Mouse (Mus musculus): Measurements from ENCODE around the gene Nudt3.

The Nudt3 gene

DNA sequence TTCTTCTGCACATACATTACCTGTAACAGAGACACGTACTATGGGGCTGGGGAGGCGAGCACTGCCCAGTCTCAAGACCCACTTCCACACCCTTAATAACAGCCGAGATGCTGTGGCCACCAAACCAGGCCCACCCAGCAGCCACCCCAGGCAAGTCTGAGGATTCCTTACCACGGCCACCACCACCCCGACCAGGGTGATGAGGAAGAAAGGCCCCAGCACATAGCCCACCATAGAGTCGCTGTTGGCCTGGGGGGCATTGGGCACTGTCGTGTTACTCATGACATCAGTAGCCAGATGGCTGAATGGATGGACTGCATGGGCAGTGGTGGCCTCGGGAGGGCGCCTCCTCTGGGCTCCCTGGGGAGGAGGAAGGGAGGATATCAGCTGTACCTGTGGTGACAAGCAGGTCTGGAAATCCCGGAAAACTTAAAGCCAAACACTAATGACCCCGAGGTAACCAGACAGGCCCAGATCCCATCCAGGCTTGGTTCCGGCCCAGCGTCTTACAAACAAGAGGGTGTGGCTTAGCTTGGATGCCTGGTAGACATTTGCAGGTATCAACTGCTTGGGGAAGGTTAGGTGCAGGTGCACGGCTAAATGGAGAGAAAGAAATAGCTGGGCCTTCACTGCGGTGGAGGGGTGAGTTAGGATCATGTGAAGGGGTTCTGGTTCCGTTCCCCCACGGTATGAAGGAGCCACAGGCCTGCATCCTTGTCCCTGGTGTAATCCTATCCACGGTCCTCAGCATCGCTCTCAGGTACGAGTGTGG lies 58.7 kb downstream of the Nudt3 start:
- no peak for DNase-seq (ENCODE audit: low read depth, low spot score)

DNA sequence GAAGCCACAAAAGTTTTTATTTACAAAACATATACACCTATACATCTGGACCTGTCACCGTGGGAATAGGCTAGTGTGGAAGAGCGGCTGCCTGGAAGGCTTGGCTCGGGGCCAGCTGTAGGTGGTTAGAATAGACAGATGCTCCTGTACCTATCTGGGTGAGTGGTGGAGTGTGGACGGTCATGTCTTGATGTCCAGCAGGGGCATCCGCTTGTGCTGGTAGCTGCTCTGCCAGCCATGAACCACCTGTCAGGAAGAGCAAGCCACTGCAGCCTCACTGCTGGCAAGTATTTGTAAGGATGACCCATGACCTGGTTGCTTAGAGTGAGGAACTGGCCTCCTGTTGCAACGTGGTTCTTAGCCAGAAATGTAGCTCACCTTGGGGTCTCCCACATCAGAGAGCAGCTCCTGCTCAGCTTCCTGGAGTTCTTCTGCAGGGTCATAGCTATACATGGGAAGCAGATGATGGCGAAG lies 59.5 kb downstream of the Nudt3 start:
- DNase-seq (ENCODE audit: low read depth, low spot score), result no peak

DNA sequence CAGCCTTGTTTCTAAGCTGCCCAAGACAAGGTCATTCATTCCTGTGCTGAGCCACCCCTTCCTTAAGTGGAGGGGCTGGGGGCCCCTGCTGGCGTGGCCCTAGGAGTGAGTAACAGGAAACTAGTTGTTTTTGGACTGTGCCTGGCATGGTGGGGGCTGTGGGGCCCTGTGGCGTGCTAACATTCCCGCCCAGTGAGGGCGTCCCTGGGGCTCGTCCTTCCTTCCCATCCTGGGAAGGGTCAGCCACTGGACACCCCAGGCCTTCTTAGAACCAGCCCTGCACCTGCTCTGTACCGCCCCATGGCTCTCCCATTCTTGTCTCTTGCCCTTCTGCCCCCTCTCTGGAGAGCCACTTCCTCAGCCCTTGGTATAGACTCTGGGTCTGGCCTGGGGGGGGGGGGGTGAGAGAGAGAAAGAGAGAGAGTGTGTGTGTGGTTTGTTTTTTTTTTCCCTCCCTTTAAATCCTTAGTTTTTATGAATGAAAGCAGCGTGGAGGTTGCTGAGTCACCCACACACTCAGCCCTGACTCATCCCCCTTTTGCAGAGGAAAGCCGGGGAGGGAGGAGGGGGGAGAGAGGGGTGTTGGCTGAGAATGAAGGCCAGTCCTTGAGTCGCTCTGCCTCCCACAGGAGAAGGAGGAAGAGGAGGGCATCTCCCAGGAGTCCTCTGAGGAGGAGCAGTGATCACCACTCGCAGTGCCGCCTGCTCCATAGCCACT lies 61.3 kb downstream of the Nudt3 start:
- no peak for DNase-seq (ENCODE audit: low read depth, low spot score)

DNA sequence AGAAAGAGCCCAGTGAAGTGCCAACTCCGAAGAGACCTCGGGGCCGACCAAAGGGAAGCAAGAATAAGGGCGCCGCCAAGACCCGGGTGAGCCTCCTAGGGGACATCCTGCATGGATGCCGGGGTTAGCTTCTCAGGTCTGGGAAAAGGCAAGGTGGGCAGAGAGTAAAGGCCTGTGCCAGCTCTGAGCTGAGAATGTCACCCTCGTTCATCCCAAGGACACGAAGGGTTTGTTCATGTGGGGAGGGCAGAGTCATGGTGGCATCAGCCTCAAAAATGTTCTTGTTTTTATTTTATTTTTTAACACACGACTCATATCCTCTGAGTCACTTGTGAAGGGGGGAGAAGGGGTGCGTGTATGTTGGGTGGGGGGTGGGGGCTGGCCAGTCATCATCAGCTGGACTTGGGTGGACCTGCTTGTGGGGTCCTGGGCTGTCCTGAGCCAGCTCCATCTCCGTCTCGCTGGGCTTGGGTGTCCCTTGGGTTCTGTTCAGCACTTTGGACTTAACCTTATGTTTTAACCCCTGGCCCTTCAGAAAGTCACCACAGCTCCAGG lies 62.3 kb downstream of the Nudt3 start:
- DNase-seq (ENCODE audit: low read depth, low spot score), result no peak

DNA sequence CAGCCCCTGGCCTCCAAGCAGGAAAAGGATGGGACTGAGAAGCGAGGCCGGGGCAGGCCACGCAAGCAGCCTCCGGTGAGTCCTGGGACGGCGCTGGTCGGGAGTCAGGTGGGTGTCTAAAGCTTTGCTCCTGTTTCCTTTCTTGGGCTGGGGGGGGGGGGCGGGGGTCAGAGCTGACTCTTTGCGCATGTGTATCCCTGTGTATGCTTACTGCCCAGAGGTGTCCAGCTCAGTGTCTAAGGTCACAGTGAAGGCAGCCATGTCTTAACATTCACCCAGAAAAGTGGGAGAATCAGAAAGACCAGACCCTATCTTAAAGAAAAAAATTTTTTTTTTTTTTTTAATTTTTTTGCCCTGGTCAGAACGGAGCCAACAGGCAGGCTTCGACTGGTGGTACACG lies 63.7 kb downstream of the Nudt3 start:
- DNase-seq (ENCODE audit: low read depth, low spot score), result no peak

DNA sequence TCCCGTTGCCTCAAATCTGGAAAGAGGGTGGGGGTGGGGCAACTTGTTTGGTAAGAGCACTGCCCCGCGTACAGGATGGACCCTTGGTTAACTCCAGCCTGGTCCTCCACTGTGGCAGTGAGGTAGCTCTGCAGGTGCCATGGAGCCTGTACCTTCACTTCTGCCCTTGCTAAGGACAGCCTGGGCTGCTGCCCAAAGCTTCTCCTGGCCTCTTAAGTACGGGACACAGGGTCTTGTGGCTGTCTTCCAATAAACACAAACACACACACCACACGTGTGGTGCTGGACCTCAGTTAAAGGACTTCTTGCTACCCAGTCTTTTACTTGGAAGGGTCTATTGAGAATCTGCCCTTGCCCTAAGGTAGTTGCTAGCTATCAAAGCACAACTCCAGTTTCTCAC lies 64.5 kb downstream of the Nudt3 start:
- no peak for DNase-seq (ENCODE audit: low read depth, low spot score)

DNA sequence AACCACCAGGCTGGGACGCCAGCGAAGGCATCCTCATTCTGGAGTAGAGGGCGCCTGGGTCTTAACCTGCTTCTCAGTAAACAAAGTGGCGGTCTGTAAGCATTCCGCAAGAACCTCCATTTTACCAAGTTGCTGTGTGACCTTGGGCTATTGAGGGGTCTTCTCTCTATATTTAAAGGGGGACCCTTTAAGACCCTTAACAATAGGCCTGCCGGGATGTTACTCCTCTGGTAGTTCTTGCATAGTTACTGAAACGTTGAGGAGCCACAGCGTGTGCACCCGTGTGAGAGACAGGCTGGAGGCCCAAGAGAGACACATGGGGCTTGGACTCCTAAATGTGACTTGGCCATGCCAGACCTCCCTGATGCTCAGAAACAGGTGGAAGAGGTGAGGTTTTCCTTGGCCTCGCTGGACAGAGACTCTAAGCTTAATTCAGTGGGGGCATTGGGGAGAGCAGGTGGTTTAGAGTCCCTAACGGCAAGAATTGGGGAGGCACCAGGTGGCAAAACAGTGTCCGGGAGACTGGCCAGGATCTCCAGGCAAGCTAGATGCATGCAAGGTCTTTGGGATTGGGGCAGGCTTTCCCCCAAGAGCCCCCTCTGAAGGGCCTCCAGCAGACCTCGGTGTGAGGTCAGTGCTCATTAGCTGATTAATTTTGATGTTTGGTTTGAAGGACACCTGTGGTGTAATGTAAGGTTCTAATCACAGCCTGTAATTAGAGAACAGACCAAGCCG lies 65.2 kb downstream of the Nudt3 start:
- no peak for DNase-seq (ENCODE audit: low read depth, low spot score)

DNA sequence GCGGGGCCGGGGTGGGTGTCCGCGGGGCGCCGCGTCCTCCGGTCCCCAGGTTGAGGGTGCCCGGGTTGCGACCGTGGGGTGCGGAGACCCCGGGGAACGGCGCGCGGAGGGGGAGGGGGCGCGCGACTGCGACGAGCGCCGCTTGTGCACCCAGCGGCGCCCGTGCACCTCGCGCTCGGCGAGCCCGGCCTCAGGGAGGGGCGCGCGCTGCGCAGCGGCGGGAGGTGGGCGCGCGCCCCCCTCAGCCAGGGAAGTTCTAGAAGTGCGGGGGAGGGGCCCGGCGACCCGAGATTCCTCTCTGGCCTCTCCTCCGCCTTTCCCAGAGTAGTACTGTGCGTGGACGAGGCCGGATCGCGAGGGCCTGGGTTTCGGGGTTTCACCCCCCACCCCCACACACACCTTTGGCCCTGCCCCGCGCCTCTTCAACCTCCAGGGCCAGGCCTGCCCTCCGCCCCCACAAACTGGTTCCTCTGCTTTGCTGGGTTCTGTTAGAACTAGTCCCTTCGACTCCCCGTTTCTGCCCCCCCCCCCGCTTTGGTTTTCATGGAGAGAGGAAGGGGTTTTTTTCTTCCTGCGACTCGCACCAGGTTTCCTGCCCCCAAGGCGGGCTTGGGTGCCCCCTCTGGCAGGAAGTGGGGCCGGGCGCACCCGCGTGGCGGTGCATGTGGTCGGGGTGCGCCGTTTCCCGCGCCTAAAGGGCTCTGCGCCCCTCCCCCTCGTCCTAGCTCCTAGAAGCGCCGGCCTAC lies 65.9 kb downstream of the Nudt3 start:
- no peak for DNase-seq (ENCODE audit: low read depth, low spot score)

DNA sequence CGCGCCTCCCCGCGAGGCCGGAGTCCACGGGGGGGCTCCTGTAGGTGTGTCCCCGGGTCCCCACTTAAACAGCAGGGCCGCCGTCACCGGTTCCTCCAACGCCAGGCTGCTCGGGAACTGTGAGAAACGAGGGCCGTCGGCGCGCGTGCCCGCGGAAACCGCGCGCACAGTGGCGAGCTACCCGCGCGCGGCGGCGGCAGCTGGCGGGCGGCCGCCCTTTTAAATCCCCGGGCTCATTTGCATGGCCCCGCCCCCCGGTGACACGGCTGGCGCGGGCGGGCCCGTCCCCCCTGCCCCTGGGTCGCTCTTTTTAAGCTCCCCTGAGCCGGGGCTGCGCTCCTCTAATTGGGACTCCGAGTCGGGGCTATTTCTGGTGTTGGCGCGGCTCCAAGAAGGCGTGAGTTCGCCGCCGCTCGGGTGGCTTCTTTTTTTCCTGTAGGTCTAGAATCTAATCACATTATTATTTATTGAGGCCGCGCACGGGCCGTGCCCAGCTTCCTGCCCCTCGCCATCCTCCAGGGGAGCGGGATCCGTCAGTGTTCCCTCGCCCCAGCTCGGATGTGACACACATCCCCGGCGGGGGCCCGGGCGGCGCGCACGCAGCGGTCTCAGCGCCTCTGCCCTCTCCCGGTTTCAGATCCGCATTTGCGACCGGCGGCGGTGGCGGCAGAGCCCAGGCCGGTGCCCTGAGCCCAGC lies 66.8 kb downstream of the Nudt3 start, which contains the start of gene Hmga1:
TSS of gene Hmga1 (plus strand) at position 183 of the 697 bp plus-strand sequence.
- peak; percentile 88 for DNase-seq (ENCODE audit: low read depth, low spot score)

DNA sequence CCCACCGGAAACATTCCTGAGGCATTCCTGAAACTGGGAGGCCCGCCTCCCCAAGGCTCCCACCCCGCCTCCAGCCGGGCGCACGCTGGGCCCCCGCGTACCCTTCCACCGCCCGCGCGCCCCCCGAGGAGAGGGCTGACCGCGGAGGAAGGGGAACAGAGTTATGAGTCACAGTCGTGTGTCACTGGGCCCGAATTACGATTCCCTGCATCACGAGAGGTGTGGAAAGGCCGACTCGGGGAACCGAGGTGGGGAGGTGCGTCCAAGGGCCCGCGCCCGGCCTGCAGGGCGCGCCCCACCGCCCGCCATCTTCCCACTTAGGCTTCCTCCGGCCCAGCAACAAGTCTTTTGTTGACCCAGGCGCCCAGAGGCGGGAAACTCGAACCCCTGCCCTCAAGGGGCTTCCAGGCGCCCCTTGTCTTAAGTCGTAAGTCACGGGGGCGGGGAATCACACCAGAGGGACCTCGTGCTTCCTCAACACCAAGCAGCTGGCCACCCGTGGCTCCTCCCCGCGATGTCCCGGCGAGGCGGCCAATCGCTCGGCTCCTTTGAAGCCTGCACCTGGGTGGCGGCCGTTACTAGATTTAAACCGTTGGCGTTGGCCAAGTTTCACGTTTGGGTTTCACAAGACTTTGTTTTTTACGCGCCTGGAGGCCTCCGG lies 67.7 kb downstream of the Nudt3 start:
- no peak for DNase-seq (ENCODE audit: low read depth, low spot score)

DNA sequence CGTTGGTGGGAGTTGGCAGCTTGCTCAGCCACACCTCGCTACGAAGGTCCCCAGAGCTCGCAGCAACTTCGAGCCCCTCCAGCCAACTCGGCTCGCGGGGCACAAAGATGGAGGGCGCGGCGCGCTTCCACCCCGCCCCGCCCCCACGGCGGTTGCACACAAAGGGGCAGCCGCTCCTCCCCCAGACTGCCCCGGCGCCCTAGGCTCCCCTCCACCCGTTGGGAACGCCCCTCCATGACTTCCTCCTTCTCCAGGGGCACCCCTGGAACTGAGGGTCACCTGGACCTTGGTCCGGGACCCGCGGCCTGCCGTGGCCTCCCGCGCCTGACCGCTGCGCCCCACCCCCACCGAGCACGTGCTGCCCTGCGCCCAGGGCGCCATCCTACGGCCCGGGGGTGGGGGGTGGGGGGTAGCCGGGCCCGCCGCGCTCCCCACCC lies 68.2 kb downstream of the Nudt3 start:
- no peak for DNase-seq (ENCODE audit: low read depth, low spot score)

DNA sequence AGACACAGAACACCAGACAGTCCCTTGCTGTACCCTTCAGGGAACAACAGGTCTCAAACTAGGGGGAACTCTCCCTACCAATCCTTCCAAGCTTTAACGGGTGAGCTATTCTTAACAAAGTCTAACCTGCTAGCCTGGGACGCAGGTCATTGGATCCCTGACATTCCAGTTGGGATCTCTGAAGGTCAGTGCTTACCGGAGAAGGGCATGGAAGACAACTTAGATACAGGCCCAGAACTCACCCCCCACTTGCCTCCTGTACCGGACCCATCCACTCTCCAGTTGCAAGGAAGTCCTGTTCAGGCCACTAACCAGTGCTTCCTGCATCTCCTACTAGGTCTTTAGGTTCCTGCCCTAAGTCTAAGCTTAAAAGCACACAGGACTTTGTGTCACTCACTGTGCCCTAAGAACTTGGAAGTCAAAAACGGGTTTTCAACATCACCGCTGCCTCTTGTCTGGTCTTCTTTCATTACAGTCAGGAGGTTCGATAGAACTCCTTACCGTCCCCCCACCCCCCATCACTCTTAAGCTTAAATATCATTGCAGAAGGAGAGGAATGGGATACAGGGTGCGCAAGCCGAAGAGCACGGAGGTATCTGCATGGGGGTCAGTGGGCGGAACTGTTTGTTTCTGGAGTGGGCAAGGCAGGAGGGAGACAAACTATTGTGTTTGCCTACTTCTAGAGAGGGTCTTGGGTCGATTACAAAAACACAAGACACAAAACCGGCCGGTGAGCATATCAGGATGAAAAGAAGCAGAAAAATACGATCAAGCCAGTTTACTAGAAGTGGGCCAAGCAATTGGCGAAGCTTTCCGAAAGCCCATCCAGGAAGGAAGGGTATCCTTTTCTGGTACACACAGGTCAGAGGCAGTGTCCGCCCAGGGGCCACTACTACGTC lies 69.0 kb downstream of the Nudt3 start:
- no peak for DNase-seq (ENCODE audit: low read depth, low spot score)

DNA sequence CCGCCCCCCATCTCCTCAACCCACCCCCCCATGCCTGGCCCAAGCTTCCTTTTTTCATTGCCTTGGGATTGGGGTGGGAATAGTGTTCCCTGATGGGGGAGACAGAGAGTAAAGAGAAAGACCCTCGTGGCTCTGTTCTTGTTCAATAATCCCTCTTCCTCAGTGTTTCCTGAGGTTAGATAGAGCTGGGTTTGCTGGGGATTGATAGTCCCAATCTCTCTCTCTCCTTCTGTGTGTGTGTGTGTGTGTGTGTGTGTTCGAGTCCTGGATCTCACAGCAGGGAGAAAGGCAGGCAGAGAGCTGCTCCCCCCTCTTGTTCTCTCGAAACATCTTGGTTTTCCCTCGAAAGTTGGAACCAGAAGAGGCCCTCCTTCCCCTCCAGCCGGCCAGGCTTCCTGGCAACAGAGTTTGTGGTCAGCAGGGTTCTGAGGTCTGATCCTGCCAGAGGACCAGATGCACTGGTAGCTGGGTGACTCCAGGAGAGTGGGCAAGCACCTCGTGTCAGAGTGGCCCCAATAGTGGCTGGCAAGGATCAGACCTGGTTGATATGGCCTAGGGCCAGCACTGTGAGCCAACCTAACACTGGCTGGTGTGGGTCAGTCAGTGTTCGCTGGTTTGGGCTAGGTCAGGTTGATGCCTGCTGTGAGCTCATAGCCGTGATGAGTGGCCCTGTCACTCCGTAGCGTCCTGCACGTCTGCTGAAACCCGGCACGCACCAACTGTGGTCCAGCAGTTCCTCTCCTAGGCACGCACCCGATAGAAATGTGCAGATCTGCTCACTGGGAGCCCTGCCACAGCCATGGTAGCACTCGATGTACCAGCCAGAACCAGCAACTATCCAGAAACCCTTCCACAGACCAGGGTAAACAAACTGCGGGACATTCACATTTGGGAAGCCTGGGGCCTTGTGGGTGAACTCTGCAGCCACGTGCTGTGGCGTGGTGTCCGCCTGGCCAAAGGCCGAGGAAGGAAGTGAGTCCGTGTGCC lies 70.8 kb downstream of the Nudt3 start:
- no peak for DNase-seq (ENCODE audit: low read depth, low spot score)

DNA sequence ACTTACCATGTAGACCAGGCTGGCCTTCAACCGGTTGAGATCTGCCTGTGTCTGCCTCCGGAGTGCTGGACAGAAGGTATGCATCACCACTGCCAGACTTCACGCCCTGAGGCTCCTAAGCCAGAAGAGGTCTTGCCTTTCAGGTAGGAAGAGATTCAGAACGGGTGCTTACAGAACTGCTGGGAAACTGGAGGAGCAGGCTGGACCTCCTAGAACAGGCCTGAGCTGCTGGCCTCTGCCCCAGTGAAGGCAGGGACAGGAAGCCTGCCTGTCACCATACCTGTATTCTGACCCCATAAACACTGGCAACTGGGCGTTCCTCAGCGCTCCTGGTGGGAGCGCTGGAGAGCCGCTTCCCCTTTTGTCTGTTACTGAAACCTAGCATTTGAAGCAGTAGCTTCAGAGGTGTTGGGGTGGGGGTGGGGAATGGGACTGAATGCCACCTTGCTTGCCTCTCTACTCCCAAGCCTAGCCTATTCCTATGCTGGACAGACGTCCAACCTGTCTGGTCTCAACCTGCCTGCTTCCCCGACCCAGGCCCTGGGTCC lies 71.8 kb downstream of the Nudt3 start:
- DNase-seq (ENCODE audit: low read depth, low spot score), result no peak

DNA sequence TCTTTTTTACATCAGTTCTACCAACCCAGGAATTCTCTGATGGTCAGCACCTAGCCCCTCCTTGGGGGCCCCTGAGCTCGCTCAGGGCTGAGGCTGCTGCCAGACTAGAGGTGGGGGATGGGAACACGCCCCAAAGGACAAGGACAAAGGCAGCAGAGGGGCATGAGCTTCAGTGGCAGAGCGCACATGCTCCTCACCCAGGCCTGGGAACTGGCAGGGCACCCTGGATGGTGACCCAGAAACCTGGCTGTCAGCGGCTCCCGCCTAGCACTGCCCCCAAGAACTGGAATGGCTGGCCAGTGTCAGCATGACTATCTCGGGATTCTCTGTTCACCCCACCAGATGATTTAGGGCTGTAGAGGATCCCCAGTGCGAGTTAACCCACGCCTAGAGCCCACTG lies 74.1 kb downstream of the Nudt3 start:
- DNase-seq (ENCODE audit: low read depth, low spot score), result no peak

DNA sequence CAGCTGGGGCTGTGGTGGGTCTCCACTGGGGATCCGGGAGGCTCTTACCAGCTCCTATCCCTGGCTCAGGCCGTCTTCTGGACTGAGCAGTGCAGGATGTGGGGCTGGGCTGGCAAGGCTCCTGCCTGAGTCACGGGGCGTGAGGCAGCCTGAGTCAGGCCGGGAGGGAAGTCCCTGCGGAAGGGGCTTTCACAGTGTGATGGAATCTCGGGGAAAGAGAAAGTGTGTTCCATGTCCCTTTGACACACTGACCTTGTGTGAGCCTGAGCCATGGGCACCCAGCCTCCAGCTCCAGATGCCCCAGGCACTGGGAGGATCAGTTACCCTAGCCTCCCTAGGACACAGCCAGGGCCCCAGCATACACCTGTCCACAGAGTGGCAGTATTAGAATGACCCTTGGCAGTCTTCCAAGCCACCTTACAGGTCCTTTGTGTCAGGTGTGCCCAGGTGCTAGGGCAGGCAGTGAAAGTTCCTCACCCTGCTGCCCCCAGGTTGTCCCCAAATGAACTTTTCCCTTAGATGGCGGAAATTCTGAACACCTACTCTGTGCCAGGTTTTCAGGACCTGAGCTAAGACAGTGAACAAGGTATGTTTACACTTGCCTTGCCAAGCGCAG lies 75.9 kb downstream of the Nudt3 start:
- no peak for DNase-seq (ENCODE audit: low read depth, low spot score)

DNA sequence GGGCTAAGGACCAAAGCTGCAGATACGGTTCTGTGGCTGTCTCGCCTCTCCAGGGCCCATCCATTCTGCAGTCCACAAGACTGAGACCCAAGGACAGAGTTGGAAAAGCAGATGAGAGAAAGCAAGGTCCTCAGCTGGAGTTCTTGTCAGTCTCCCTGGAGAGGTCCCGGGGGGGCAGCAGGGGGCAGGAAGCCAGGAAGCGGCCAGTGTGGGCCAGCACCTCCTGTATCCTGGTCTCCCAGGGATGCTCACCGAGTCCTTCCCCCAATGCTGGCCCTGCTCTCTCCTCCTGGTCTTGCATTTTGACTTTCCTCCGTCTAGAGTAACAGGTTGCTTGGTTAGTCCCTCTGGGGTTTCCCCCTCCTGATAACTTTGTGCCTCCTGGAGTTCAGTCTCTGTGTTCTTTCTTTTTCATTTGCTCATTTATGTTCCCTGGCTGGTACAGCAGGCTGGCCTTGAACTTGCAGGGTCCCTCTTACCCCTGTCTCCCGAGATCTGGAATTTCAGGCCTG lies 76.7 kb downstream of the Nudt3 start:
- DNase-seq (ENCODE audit: low read depth, low spot score), result no peak
